Mouse (Mus musculus) bone marrow macrophage, adult 2 months (primary cell): ENCODE results near the gene Tmem121.

Experiments
- CTCF ChIP-seq: IDR thresholded peaks from 2 replicates; pipeline ENCODE4 v1.5.1; 2012; ENCODE audit warnings: low read depth, mild to moderate bottlenecking, low read length, moderate library complexity
- POLR2A ChIP-seq: IDR thresholded peaks from 2 replicates; pipeline ENCODE4 v1.6.1; 2012; ENCODE audit warnings: mild to moderate bottlenecking, low read depth, low read length, borderline replicate concordance

GRCm38 (mm10) chr12:113222121-113222636 lies 36.4 kb downstream of the Tmem121 start:
- TF ChIP-seq POLR2A = no peak
- TF ChIP-seq CTCF = peak; percentile 93
